Mouse (Mus musculus): ENCODE data around the gene 4930558K02Rik. TPM values are rescaled to one million over a fixed set of nuclear protein-coding genes. Genes with fewer than 3 reads are reported as not detected.

Gene 4930558K02Rik
- total and polyA plus RNA-seq, 2 experiments: not detected

- Histone ChIP-seq H3K79me2 (ENCODE audit: control insufficient read depth, insufficient read depth, low read length) (no peaks in the 10 kb centered on the region), H3K27me3 (ENCODE audit: control insufficient read depth, insufficient read depth, low read length) (no peaks in the 10 kb centered on the region), H3K4me3 (ENCODE audit: insufficient read depth, low read depth, low read length) (no peak overlapping the region), H3K9ac (ENCODE audit: low read depth, low read length) (no peak overlapping the region), H3K27ac (replicated peaks; ENCODE audit: insufficient read depth, low read depth, low read length) (no peak overlapping the region), H3K4me1 (ENCODE audit: control insufficient read depth, insufficient read depth, low read length) (no peaks in the 10 kb centered on the region), H3K36me3 (ENCODE audit: control insufficient read depth, insufficient read depth, low read length) (no peaks in the 10 kb centered on the region)
- 86% methylated on average over 10 of the region's 10 CpGs for WGBS
- no peak for TF ChIP-seq POLR2A (IDR thresholded peaks at IDR 0.05; ENCODE audit: extremely low read depth, insufficient read depth, low read length)
- TF ChIP-seq CTCF (IDR thresholded peaks at IDR 0.05; ENCODE audit: low read depth, low read length): no peak
- DNase-seq (ENCODE audit: extremely low read depth, low read depth, low spot score): no peak
These were observed 11.5 kb upstream of the 4930558K02Rik start for GRCm38 (mm10) chr1:161990684-161991578.

- no peak overlapping the region for H3K27ac ChIP-seq (replicated peaks; ENCODE audit: insufficient read depth, low read depth, low read length)
- WGBS: 72% methylated on average over 4 of the region's 4 CpGs
- H3K9ac ChIP-seq (ENCODE audit: low read depth, low read length): no peak overlapping the region
- no peaks in the 10 kb centered on the region for H3K79me2 ChIP-seq (ENCODE audit: control insufficient read depth, insufficient read depth, low read length)
- no peaks in the 10 kb centered on the region for H3K27me3 ChIP-seq (ENCODE audit: control insufficient read depth, insufficient read depth, low read length)
- no peak overlapping the region for H3K4me3 ChIP-seq (ENCODE audit: insufficient read depth, low read depth, low read length)
- no peaks in the 10 kb centered on the region for H3K36me3 ChIP-seq (ENCODE audit: control insufficient read depth, insufficient read depth, low read length)
- no peak for DNase-seq (ENCODE audit: extremely low read depth, low read depth, low spot score)
- TF ChIP-seq CTCF (IDR thresholded peaks at IDR 0.05; ENCODE audit: low read depth, low read length) (no peak), POLR2A (IDR thresholded peaks at IDR 0.05; ENCODE audit: extremely low read depth, insufficient read depth, low read length) (no peak)
- H3K4me1 ChIP-seq (ENCODE audit: control insufficient read depth, insufficient read depth, low read length): no peaks in the 10 kb centered on the region
These were observed 4.6 kb upstream of the 4930558K02Rik start for GRCm38 (mm10) chr1:161983979-161984566.

GRCm38 (mm10) chr1:161983451-161983850 is 4.0 kb upstream of the 4930558K02Rik start:
- Histone ChIP-seq H3K9ac (ENCODE audit: low read depth, low read length) (no peak overlapping the region), H3K27me3 (ENCODE audit: control insufficient read depth, insufficient read depth, low read length) (no peaks in the 10 kb centered on the region), H3K79me2 (ENCODE audit: control insufficient read depth, insufficient read depth, low read length) (no peaks in the 10 kb centered on the region), H3K4me3 (ENCODE audit: insufficient read depth, low read depth, low read length) (no peak overlapping the region), H3K36me3 (ENCODE audit: control insufficient read depth, insufficient read depth, low read length) (no peaks in the 10 kb centered on the region), H3K4me1 (ENCODE audit: control insufficient read depth, insufficient read depth, low read length) (no peaks in the 10 kb centered on the region), H3K27ac (replicated peaks; ENCODE audit: insufficient read depth, low read depth, low read length) (no peak overlapping the region)
- no peak for DNase-seq (ENCODE audit: extremely low read depth, low read depth, low spot score)
- WGBS: 79% methylated on average over 6 of the region's 6 CpGs
- TF ChIP-seq CTCF (IDR thresholded peaks at IDR 0.05; ENCODE audit: low read depth, low read length) (no peak), POLR2A (IDR thresholded peaks at IDR 0.05; ENCODE audit: extremely low read depth, insufficient read depth, low read length) (no peak)

- no peak for DNase-seq (ENCODE audit: extremely low read depth, low read depth, low spot score)
- Histone ChIP-seq H3K9ac (ENCODE audit: low read depth, low read length) (no peak overlapping the region), H3K4me3 (ENCODE audit: insufficient read depth, low read depth, low read length) (no peak overlapping the region), H3K27ac (replicated peaks; ENCODE audit: insufficient read depth, low read depth, low read length) (no peak overlapping the region), H3K27me3 (ENCODE audit: control insufficient read depth, insufficient read depth, low read length) (no peaks in the 10 kb centered on the region), H3K36me3 (ENCODE audit: control insufficient read depth, insufficient read depth, low read length) (no peaks in the 10 kb centered on the region), H3K4me1 (ENCODE audit: control insufficient read depth, insufficient read depth, low read length) (peaks cover 6% of the 10 kb centered on the region), H3K79me2 (ENCODE audit: control insufficient read depth, insufficient read depth, low read length) (no peaks in the 10 kb centered on the region)
- no peak for TF ChIP-seq POLR2A (IDR thresholded peaks at IDR 0.05; ENCODE audit: extremely low read depth, insufficient read depth, low read length)
- TF ChIP-seq CTCF (IDR thresholded peaks at IDR 0.05; ENCODE audit: low read depth, low read length): no peak
- WGBS: 70% methylated on average over 9 of the region's 9 CpGs
These were observed 1.3 kb upstream of the 4930558K02Rik start for GRCm38 (mm10) chr1:161980626-161981298.

- TF ChIP-seq CTCF (IDR thresholded peaks at IDR 0.05; ENCODE audit: low read depth, low read length): no peak
- no peak for TF ChIP-seq POLR2A (IDR thresholded peaks at IDR 0.05; ENCODE audit: extremely low read depth, insufficient read depth, low read length)
- no peak for DNase-seq (ENCODE audit: extremely low read depth, low read depth, low spot score)
- Histone ChIP-seq H3K79me2 (ENCODE audit: control insufficient read depth, insufficient read depth, low read length) (no peaks in the 10 kb centered on the region), H3K36me3 (ENCODE audit: control insufficient read depth, insufficient read depth, low read length) (no peaks in the 10 kb centered on the region), H3K4me1 (ENCODE audit: control insufficient read depth, insufficient read depth, low read length) (peaks cover 7% of the 10 kb centered on the region), H3K4me3 (ENCODE audit: insufficient read depth, low read depth, low read length) (no peak overlapping the region), H3K9ac (ENCODE audit: low read depth, low read length) (no peak overlapping the region), H3K27me3 (ENCODE audit: control insufficient read depth, insufficient read depth, low read length) (no peaks in the 10 kb centered on the region), H3K27ac (replicated peaks; ENCODE audit: insufficient read depth, low read depth, low read length) (no peak overlapping the region)
- WGBS: 79% methylated on average over 2 of the region's 2 CpGs
These were observed 610 bp upstream of the 4930558K02Rik start for GRCm38 (mm10) chr1:161980046-161980445.

All from liver, adult 2 months (tissue).